Mouse (Mus musculus): Measurements from ENCODE around the gene Cmss1.
A peak's percentile ranks its signal among the peaks of the same experiment; 100 is the strongest.
"Not testable (repeated sequence)": the region's sequence is repeated elsewhere in the genome, so short reads cannot be mapped to it uniquely, and the experiment has no call there.

Gene Cmss1

DNA sequence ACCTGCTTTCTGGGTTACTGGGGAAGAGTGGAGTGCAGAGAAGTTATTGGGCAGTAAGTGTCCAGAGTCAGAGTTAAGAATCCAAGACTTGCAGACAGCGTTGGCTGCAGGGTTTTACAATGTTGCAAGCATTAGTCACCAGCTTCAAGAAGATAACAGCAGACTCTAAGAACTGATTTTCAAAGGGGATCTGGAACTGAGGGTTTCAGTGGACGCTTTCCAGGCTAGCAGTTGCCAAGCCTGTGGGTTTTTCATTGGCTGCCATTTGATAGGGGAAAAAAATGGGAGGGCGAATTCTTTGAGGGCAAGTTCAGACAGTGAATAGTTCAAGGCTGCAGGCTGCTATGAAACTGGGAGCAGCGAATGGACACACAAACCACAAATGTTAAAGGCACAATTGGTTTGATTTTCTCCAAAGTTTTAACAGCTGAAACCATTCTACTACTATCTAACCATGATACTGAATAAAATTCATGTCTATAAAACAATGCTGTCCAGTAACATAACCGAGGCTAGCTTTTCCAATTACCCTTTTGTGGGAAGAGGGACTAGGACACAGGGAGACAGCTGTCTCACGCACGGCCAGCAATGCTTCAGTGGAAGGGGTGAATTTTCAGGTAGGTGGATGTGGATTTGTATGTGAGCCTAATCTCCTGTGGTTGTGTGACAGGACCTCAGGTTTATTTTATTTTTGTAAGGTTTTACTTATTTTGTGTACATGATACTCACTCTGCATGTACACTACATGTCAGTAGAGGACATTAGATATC lies 179.0 kb downstream of the Cmss1 start:
- no peak for DNase-seq (ENCODE audit: low read depth, low spot score)

- no peak for DNase-seq (ENCODE audit: low read depth, low spot score)
Observed at GRCm38 (mm10) chr16:57426680-57427079, 180.0 kb downstream of the Cmss1 start.

GRCm38 (mm10) chr16:57423001-57423800 lies 183.5 kb downstream of the Cmss1 start:
- DNase-seq (ENCODE audit: low read depth, low spot score), result no peak

DNA sequence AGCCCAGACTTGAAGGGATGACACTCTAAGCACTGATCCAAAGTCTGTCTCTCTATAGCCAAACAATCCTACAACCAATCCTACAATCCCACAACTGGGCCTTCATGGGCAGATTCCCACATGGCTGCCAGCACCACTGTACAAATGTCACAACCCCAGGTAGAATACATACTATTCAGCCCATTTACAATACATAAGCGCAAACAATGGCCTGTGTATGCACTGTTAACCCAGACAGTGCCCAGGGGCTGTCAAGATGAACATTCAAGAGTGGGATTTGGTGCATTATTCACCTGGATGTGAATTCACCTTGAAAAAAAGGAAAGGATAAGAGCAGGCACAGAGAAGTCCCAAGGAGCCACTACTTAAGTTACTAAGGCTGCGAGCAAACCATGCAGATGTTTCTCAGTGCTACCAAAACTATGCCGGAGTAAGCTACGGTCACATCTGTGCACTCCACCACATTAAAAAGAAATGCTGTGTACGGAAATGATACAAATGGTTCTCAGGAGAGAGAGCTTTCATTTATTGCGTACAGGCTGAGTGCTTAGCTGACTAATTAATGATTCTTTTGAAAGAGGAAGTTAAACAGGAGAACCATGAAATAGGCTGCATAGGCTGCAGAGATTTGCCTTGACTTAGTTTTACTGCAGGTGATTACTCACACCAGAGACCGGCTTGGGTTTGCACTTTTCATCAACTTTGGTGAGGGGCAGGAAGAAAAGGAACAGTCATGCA lies 184.8 kb downstream of the Cmss1 start:
- no peak for DNase-seq (ENCODE audit: low read depth, low spot score)

GRCm38 (mm10) chr16:57420773-57421556 lies 185.7 kb downstream of the Cmss1 start:
- no peak for DNase-seq (ENCODE audit: low read depth, low spot score)

GRCm38 (mm10) chr16:57419881-57420280 lies 186.8 kb downstream of the Cmss1 start:
- DNase-seq (ENCODE audit: low read depth, low spot score), result no peak

DNA sequence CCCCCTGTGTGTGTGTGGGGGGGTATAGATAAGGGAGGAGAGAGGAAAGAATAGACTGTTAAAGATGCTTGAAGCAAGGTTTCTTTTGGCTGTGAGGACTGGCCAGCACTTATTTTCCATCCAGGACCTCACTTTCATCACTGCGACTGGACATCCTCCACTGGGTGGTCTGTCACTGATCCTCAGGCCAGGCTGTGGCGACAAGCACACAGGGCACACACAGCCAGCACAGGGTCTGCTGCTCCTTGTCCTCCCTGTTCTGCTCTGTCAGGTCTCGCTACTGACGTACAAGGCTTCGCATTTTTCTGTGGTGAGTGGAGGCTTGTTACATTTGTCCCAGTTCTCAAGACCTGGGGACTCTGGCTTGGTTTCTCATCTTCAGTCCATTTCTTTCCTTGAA lies 187.3 kb downstream of the Cmss1 start:
- no peak for DNase-seq (ENCODE audit: low read depth, low spot score)

GRCm38 (mm10) chr16:57417955-57418354 lies 188.7 kb downstream of the Cmss1 start:
- no peak for DNase-seq (ENCODE audit: low read depth, low spot score)

DNA sequence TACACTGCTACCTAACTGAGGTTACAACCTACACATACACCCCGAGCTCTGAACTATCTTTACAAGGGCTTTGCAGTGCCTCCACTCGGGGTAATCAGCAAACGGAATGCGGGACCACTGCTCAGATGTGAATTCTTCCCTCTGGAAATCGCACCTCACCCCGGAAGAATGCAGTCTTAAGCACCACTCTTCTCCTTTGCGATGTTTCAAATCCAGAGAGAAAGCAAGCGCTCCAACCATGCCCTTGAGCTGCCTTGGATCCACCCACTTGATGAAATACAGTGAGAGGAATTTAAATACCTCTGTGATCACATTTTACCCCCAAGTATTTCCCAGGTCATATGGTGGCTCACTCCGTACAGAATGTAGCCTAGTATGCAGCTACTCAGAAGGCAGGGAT lies 189.6 kb downstream of the Cmss1 start:
- DNase-seq (ENCODE audit: low read depth, low spot score), result no peak

DNA sequence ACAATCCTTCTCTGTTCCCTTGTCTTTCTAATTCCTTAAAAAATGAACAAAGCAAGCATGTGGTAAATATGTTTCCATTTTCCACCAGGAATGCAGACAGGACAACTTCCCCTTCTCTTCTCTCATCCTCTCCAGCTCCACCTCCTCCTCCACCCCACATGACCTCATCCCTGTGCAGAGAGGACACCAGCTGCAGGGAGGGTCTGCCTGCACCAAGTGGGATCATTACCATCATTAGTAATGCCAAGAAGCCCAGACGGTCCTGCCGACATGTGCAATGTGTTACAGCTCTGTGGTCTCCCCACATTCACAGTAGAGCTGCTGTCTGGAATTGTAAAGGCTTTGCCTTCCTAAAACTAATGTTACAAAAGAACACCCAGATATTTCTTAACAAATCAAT lies 190.6 kb downstream of the Cmss1 start:
- no peak for DNase-seq (ENCODE audit: low read depth, low spot score)

GRCm38 (mm10) chr16:57412766-57413165 lies 193.9 kb downstream of the Cmss1 start:
- DNase-seq (ENCODE audit: low read depth, low spot score), result no peak

GRCm38 (mm10) chr16:57403825-57404224 lies 202.8 kb downstream of the Cmss1 start:
- no peak for DNase-seq (ENCODE audit: low read depth, low spot score)

DNA sequence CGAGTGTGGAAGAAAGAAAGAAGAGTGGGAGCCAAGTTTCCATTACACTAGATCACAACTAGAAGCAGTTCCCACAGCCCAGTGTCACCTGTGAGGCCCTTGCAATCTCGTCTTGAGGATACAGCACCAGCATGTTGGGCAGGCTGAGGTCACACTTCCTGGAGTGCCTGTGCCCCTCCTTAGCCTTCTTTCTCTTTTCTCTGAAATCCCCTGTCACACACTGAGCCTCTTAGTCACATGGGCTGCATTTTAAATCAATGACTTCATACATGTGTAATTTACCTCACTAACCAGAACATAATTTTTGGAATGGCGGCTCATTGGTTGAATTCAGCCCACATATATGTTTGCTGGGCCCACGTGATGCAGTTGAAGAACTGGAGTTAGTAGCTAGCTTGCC lies 203.8 kb downstream of the Cmss1 start:
- no peak for DNase-seq (ENCODE audit: low read depth, low spot score)

GRCm38 (mm10) chr16:57401702-57402101 lies 205.0 kb downstream of the Cmss1 start:
- no peak for DNase-seq (ENCODE audit: low read depth, low spot score)

- DNase-seq (ENCODE audit: low read depth, low spot score), result no peak
Observed at GRCm38 (mm10) chr16:57399566-57399965, 207.1 kb downstream of the Cmss1 start.

GRCm38 (mm10) chr16:57398387-57399214 lies 208.1 kb downstream of the Cmss1 start:
- DNase-seq (ENCODE audit: low read depth, low spot score), result peak; percentile 50

- DNase-seq (ENCODE audit: low read depth, low spot score), result no peak
Observed at GRCm38 (mm10) chr16:57397845-57398244, 208.8 kb downstream of the Cmss1 start.

DNA sequence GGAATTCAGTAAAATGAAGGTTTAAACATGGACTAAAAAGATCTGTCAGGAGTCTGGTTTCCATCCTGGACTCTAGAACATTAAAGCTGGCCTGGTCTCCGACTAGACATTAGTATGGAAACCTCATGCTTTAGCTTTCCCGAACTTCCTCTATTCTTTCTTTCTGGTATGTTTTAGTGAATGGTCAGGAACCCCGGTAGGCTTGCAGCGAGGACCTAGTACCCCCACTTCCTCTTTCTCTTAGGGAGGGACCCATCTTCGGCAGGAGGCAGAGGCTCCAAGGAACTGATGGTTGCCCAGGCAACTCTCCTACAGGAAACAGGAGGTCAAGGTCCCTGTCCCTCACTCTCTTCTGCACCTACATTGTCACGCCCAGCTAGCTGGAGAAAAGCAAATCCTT lies 210.4 kb downstream of the Cmss1 start:
- no peak for DNase-seq (ENCODE audit: low read depth, low spot score)

GRCm38 (mm10) chr16:57393161-57393560 lies 213.5 kb downstream of the Cmss1 start:
- no peak for DNase-seq (ENCODE audit: low read depth, low spot score)

GRCm38 (mm10) chr16:57392461-57392860 lies 214.2 kb downstream of the Cmss1 start:
- DNase-seq (ENCODE audit: low read depth, low spot score), result no peak

- not testable (repeated sequence) for DNase-seq (ENCODE audit: low read depth, low spot score)
Observed at GRCm38 (mm10) chr16:57391171-57391570, 215.5 kb downstream of the Cmss1 start.

All from retina, adult 2 months (tissue).